Mouse (Mus musculus): ENCODE data around the gene Tnip2. TPM values are rescaled to one million over a fixed set of nuclear protein-coding genes. Genes with fewer than 3 reads are reported as not detected.

The Tnip2 gene
- polyA plus RNA-seq, 1 experiment from 2014 or later: 33.5 TPM

- POLR2A ChIA-PET: no interaction called here
- H3K27me3 ChIP-seq: no peaks in the 10 kb centered on the region
Observed at GRCm38 (mm10) chr5:34502821-34503220, 11.0 kb downstream of the Tnip2 start.

GRCm38 (mm10) chr5:34502411-34502810, 11.4 kb downstream of the Tnip2 start:
- ChIA-PET POLR2A (no interaction called here), CTCF (no interaction called here)
- ATAC-seq (no peak), DNase-seq (ENCODE audit: low read depth, low spot score) (no peak)
- no peak for TF ChIP-seq CTCF (IDR thresholded peaks at IDR 0.05)
- in situ Hi-C loops (cut with MboI; ENCODE audit: low pct_unique_long_range_greater_than_20kb): no loop called here
- no peaks in the 10 kb centered on the region for H3K27me3 ChIP-seq

More at GRCm38 (mm10) chr5:34502821-34503220, 11.0 kb downstream of the Tnip2 start:
- no peak for ATAC-seq
- TF ChIP-seq CTCF (IDR thresholded peaks at IDR 0.05): no peak
- DNase-seq (ENCODE audit: low read depth, low spot score): no peak
- in situ Hi-C loops (cut with MboI; ENCODE audit: low pct_unique_long_range_greater_than_20kb): no loop called here
- CTCF ChIA-PET: no interaction called here

- DNase-seq (ENCODE audit: low read depth, low spot score): no peak
- ATAC-seq: no peak
- in situ Hi-C loops (cut with MboI; ENCODE audit: low pct_unique_long_range_greater_than_20kb): no loop called here
- no peaks in the 10 kb centered on the region for H3K27me3 ChIP-seq
- TF ChIP-seq CTCF (IDR thresholded peaks at IDR 0.05): no peak
- CTCF ChIA-PET: interaction anchor here (1.4 kb wide), 1 partner anchor 8 kb away, joined by 3 read pairs; no protein-coding TSS in a partner anchor
- POLR2A ChIA-PET: no interaction called here
Observed at GRCm38 (mm10) chr5:34501588-34501987, 12.2 kb downstream of the Tnip2 start.

GRCm38 (mm10) chr5:34500886-34501285, 12.9 kb downstream of the Tnip2 start:
- no peaks in the 10 kb centered on the region for H3K27me3 ChIP-seq
- ChIA-PET POLR2A (interaction anchor here (0.6 kb wide), 1 partner anchor 100 kb away, joined by 3 read pairs; no protein-coding TSS in a partner anchor), CTCF (interaction anchor here (0.7 to 1.4 kb wide), 3 partner anchors 9 to 18 kb away, joined by 3 read pairs; no protein-coding TSS in a partner anchor)
- DNase-seq (ENCODE audit: low read depth, low spot score) (no peak), ATAC-seq (no peak)
- in situ Hi-C loops (cut with MboI; ENCODE audit: low pct_unique_long_range_greater_than_20kb): no loop called here
- no peak for TF ChIP-seq CTCF (IDR thresholded peaks at IDR 0.05)

GRCm38 (mm10) chr5:34496745-34497144, 17.0 kb downstream of the Tnip2 start:
- no peak for ATAC-seq
- POLR2A ChIA-PET: no interaction called here
- DNase-seq (ENCODE audit: low read depth, low spot score): no peak
- in situ Hi-C loops (cut with MboI; ENCODE audit: low pct_unique_long_range_greater_than_20kb): no loop called here
- CTCF ChIA-PET: interaction anchor here (1.2 to 1.4 kb wide), 2 partner anchors 10 to 13 kb away, joined by 3 to 4 read pairs; no protein-coding TSS in a partner anchor
- TF ChIP-seq CTCF (IDR thresholded peaks at IDR 0.05): no peak
- H3K27me3 ChIP-seq: no peaks in the 10 kb centered on the region

GRCm38 (mm10) chr5:34489418-34489787, 24.4 kb downstream of the Tnip2 start:
- no peak for ATAC-seq
- DNase-seq (ENCODE audit: low read depth, low spot score): no peak
- in situ Hi-C loops (cut with MboI; ENCODE audit: low pct_unique_long_range_greater_than_20kb): no loop called here
- TF ChIP-seq CTCF (IDR thresholded peaks at IDR 0.05): no peak
- POLR2A ChIA-PET: no interaction called here
- CTCF ChIA-PET: interaction anchor here (1.4 kb wide), 1 partner anchor 10 kb away, joined by 6 read pairs; no protein-coding TSS in a partner anchor
- no peaks in the 10 kb centered on the region for H3K27me3 ChIP-seq

GRCm38 (mm10) chr5:34488741-34489417, 24.9 kb downstream of the Tnip2 start:
- CTCF ChIA-PET: interaction anchor here (1.4 kb wide), 1 partner anchor 9 kb away, joined by 6 read pairs; no protein-coding TSS in a partner anchor
- in situ Hi-C loops (cut with MboI; ENCODE audit: low pct_unique_long_range_greater_than_20kb): no loop called here
- ATAC-seq (no peak), DNase-seq (ENCODE audit: low read depth, low spot score) (no peak)
- POLR2A ChIA-PET: no interaction called here
- H3K27me3 ChIP-seq: no peaks in the 10 kb centered on the region
- TF ChIP-seq CTCF (IDR thresholded peaks at IDR 0.05): no peak

- CTCF ChIA-PET: interaction anchor here (0.7 to 1.4 kb wide), 2 partner anchors 10 to 11 kb away, joined by 3 to 7 read pairs; no protein-coding TSS in a partner anchor
Observed at GRCm38 (mm10) chr5:34487320-34488090, 26.3 kb downstream of the Tnip2 start.

GRCm38 (mm10) chr5:34485731-34486130, 28.1 kb downstream of the Tnip2 start:
- DNase-seq (ENCODE audit: low read depth, low spot score): no peak
- in situ Hi-C loops (cut with MboI; ENCODE audit: low pct_unique_long_range_greater_than_20kb): no loop called here
- ChIA-PET CTCF (no interaction called here), POLR2A (no interaction called here)
- H3K27me3 ChIP-seq: no peaks in the 10 kb centered on the region
- TF ChIP-seq CTCF (IDR thresholded peaks at IDR 0.05): no peak
- no peak for ATAC-seq

More at GRCm38 (mm10) chr5:34487320-34488090, 26.3 kb downstream of the Tnip2 start:
- TF ChIP-seq CTCF (IDR thresholded peaks at IDR 0.05): no peak
- DNase-seq (ENCODE audit: low read depth, low spot score) (no peak), ATAC-seq (no peak)
- H3K27me3 ChIP-seq: no peaks in the 10 kb centered on the region
- POLR2A ChIA-PET: interaction anchor here (0.6 to 1.1 kb wide), 3 partner anchors 26 to 390 kb away, joined by 3 to 11 read pairs (median 3); no protein-coding TSS in a partner anchor
- in situ Hi-C loops (cut with MboI; ENCODE audit: low pct_unique_long_range_greater_than_20kb): no loop called here

GRCm38 (mm10) chr5:34480926-34481325, 32.9 kb downstream of the Tnip2 start:
- in situ Hi-C loops (cut with MboI; ENCODE audit: low pct_unique_long_range_greater_than_20kb): no loop called here
- peak; percentile 65 for TF ChIP-seq CTCF (IDR thresholded peaks at IDR 0.05)
- ChIA-PET CTCF (interaction anchor here (0.7 to 1.5 kb wide), 2 partner anchors 9 to 15 kb away, joined by 4 to 6 read pairs; no protein-coding TSS in a partner anchor), POLR2A (no interaction called here)
- ATAC-seq: no peak
- H3K27me3 ChIP-seq: no peaks in the 10 kb centered on the region
- DNase-seq (ENCODE audit: low read depth, low spot score): no peak
